Mouse (Mus musculus): ENCODE data around the gene Fam50b.

GRCm38 (mm10) chr13:34784818-34785217 is 50.2 kb downstream of the Fam50b start:
- TF ChIP-seq CTCF (IDR thresholded peaks at IDR 0.05; ENCODE audit: low read depth) = no peak
- TF ChIP-seq EP300 (optimal IDR thresholded peaks at IDR 0.05) = no peak

Data from stomach, postnatal 0 days (tissue).